Mouse (Mus musculus) lung, postnatal 0 days (tissue): ENCODE measurements around the gene Cdk16.

ENCODE experiments used
- CTCF ChIP-seq: IDR thresholded peaks from 2 replicates; pipeline ENCODE4 v1.5.1; 2016; ENCODE audit warnings: antibody characterized with exemption, mild to moderate bottlenecking
- EP300 ChIP-seq: IDR thresholded peaks from 2 replicates; pipeline ENCODE4 v1.6.1; 2016; ENCODE audit warnings: antibody characterized with exemption, mild to moderate bottlenecking, control low read depth

DNA sequence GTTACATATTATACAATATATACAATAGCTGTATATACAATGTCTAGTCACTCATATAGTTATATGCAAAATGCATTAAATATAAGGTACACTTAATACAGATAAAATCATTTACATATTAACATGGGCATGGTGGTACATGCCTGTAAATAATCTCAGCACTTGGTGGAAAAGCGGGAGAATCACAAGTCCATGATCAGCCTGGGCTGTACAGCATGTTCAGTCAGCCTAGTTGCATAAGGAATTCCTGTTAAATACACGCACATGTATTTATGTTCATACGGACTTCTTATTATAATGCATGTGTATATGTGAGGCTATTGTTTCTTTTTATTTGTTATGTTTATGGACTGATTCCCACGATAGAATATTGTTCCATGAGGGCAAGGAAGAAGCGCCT, 30.2 kb upstream of the Cdk16 start:
- no peak for TF ChIP-seq CTCF
- no peak for TF ChIP-seq EP300
